Mouse (Mus musculus) ovary, postnatal 36 days (tissue): ENCODE data around the gene Cmbl.
A peak's percentile ranks its signal among the peaks of the same experiment; 100 is the strongest.

Experiments used
- DNase-seq: peaks from one replicate; pipeline ENCODE4 v3.0.0; 2022; ENCODE audit warnings: low spot score, mixed read lengths

Gene Cmbl

GRCm38 (mm10) chr15:31583304-31584085, 18.3 kb downstream of the Cmbl start:
- DNase-seq = no peak

GRCm38 (mm10) chr15:31585238-31585637, 20.0 kb downstream of the Cmbl start:
- no peak for DNase-seq

DNA sequence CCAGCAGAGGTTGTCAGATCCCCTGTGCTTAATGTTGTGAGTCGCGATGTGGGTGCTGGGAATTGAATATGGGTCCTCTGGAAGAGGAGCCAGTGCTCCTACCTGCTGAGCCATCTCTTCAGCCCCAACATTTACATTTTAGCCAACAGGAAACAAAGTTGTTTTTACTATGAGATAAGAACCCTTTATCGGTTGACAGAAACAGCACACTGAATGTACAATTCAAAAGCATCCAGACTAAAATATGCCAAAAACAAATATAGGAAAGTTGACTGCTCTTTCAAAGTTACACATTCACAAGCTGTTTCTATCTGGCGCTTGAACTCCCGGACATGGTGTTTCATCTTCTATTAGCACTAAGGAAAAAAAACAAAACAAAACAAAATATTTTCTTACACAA, 20.9 kb downstream of the Cmbl start:
- no peak for DNase-seq

DNA sequence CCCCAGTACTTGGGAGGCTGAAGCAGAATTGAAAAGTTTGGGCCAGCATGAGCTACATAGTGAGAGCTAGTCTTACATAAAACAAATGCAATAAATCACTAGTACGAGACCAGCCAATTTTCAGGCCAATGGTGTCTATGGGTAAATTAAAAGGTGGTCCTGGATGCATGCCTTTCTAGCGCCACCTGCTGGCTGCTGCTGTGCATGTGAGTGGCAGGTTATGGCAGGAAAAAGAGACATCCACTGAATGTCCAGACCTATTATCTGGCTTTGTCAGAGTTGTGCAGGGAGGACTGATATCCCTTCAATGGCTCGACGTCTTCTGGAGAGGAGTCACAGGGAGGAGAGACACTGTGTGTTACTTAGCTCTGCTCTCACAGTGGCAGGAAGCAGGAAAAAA, 21.3 kb downstream of the Cmbl start:
- peak; percentile 84 for DNase-seq

GRCm38 (mm10) chr15:31587789-31588188, 22.6 kb downstream of the Cmbl start:
- no peak for DNase-seq

DNA sequence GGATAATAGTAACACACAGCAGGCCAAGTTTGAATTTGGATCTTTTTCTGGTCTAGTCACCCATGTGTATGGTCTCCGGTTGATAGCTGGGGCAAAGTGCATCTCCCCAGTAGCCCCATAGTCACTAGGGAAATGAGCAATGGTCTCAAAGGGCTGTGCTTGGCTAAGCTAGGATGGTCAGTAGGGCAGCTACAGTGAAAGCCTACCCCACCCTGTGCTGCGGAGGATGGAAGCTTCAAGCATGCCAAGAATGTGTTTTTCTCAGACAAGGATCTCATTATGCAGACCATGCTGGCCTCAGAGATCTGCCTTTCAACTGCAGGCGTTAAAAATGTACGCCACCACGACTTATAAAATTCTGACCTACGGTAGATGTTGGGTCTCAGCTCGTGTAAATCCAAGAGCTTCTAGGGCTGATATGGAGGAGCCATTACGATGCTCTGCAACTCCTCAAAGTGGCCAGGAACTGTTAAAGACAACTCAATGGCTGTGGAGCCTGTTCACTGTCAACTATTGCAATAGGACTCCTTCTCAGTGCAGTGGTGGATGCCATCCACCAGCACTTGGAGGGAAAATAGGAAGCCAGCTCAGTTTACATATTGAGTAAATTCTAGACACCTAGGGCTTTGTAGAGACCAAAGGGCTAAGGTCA, 23.9 kb downstream of the Cmbl start:
- no peak for DNase-seq

GRCm38 (mm10) chr15:31590176-31590575, 25.0 kb downstream of the Cmbl start:
- no peak for DNase-seq

DNA sequence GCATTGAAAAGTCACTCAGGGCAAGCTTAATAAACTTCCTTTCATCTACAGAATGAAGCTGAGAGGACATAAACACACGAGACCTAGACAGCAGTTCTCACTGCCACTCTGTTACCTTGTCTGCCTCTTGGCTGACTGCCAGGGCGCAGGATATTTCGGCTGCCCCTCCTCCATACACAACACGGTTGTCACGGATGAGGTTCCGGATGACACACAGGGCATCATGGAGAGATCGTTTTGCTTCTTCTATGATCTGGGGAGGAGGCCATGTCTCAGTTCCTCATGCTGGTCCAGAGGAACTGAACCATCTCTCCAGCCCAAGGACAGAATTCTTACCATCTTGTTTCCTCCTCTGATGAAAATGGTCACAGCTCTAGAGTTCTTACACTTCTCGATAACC, 27.3 kb downstream of the Cmbl start:
- DNase-seq = no peak

DNA sequence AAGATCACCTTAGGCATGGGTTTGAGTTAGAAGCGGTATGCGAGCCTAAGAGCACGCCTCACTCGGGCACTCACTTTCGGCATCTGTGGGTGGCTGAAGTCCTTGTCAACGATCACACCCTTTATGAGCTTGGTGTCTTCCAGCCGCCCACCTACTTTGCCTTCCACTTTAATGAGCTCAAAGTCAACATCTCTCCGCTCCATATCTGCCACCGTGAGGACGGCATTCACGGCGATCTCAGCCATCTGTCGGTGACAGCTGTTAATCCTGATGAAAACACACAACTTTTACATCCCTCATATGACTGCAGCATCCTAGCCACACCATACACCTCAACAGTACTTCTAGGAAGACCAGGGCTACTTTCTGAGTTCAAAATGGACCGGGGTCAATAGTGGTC, 29.1 kb downstream of the Cmbl start:
- DNase-seq = no peak

GRCm38 (mm10) chr15:31595651-31596050, 30.5 kb downstream of the Cmbl start:
- DNase-seq = no peak

- DNase-seq = no peak
Observed at GRCm38 (mm10) chr15:31599834-31600233, 34.6 kb downstream of the Cmbl start.

GRCm38 (mm10) chr15:31601279-31601645, 36.1 kb downstream of the Cmbl start:
- DNase-seq = no peak

- DNase-seq = peak; percentile 99
Observed at GRCm38 (mm10) chr15:31601646-31602374, 36.6 kb downstream of the Cmbl start, which contains the start of the genes Cct5 and Fam173b. TSS of gene Cct5 (minus strand) at chr15:31601804. TSS of gene Fam173b (plus strand) at chr15:31601852.

DNA sequence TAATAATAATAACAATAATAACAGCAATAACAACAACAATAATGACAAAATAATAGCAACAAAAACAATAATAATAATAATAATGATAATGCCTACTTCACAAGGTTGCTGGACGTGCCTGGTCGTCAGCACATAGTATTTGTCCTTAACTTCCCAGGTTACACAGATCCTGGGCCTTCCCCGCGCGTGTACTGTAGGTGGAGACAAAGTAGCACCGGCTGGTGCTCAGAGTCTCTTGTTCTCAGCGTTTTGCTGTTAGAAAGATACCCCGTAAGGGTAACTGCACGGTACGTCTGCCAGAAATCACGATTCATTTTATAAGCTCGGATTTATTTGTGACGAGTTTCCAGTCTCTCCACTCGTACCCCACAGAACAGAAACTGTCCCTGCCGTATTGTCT, 37.2 kb downstream of the Cmbl start:
- DNase-seq = peak; percentile 34

DNA sequence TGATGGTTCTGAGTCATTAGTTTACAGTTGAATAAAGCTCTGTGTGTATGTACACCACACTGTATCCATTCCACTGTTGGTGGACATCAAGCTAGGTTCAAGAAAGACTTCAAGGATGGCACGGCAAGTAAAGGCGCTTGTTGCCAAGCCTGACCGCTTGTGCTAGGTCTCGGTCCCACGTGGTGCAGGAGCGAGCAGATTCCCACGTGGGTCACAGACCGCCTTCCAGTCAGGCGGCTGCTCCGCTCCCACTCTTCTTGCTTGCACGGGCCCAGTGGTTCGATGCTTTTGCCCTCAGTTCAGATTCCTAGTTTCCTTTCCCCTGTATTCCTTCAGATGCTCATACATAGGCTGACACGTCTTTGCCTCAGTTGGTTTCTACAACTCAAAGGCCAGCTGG, 37.9 kb downstream of the Cmbl start:
- DNase-seq = no peak

DNA sequence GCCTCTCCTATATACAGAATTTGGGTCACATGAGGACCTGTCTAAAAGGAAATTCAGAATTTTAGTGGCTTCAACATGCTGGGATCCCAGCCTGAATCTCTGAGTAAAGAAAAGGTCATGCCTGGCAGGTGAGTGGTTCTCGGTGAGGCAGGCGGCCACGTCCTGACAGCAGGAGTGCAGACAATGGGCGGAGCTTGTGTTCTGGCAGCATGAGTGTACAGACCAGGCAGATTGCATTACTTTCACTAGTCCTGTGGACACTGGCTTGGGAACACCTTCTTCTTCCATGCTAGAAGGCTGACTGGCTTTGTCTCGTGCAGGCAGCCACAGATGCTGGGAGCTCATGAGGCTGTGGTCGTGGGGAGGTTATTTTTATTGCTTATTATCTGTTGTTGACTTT, 41.6 kb downstream of the Cmbl start:
- no peak for DNase-seq

DNA sequence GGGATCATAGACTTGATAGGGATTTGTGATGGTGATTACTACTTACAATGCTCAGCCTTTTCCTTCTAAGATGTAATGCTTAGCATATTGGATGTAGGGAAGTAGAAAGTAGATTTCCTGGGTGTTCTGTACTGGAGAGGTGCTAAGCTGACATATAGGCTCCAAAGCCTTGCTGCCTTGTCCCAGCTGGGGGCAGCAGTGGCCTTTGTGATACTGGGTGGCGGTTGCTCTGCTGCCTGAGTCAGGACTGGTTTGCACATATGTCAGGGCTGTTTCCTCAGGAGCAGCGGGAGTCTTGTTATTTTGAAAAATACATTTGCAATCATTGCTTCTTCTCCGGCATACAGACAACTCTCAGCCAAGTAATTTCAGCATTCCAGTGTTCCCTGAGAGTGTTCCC, 45.8 kb downstream of the Cmbl start:
- DNase-seq = peak; percentile 33

- DNase-seq = no peak
Observed at GRCm38 (mm10) chr15:31611976-31612375, 46.8 kb downstream of the Cmbl start.

DNA sequence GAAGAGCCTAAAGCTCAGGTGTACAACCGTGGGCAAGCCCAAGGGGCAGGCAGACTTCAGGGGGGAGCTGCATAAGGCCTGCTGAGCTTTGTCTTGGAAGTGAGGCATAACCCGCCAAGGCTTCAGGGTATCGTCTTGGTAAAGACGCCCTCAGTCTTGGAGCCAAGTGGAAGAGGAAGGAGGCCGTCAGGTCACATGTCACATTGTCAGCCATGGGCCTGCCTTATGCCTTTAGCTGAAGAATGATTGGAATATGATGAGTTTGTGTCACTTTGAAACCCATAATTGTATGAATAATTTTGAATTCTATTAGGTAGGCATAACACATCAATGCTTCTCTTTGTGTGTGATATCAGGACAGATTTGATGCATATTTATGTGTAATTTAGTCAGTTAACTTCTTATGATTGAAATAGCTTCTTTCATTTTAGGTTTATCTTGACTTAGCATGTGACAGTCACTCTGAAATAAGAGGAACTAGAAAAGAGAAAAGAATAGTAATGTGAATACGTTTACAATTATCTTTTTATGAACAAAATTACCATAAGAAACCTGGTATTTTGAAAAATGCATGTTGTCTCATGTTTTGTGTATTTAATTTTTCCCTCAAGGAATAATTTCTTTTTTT, 48.8 kb downstream of the Cmbl start:
- no peak for DNase-seq

- no peak for DNase-seq
Observed at GRCm38 (mm10) chr15:31614666-31615065, 49.5 kb downstream of the Cmbl start.

GRCm38 (mm10) chr15:31617261-31617660, 52.1 kb downstream of the Cmbl start:
- no peak for DNase-seq

- DNase-seq = no peak
Observed at GRCm38 (mm10) chr15:31619521-31619920, 54.3 kb downstream of the Cmbl start.
